Mouse (Mus musculus) heart, embryonic 16.5 days (tissue): ENCODE results near the gene Sptlc2. TPM values are rescaled to one million over a fixed set of nuclear protein-coding genes. Genes with fewer than 3 reads are reported as not detected.

Experiments
- ATAC-seq: fragments of 200-750 bp; cut with Nextera tagmentation; replicated peaks from 2 replicates; pipeline ENCODE4 v1.8.0; 2017; ENCODE audit warnings: moderate number of reproducible peaks; ENCODE audit not compliant: insufficient read depth, low FRiP score; ENCODE audit errors: extremely low read depth
- H3K27ac ChIP-seq: fragments of 300-500 bp; sonication (generic); 2 replicates; pipeline ENCODE4 v1.5.1; 2014; ENCODE audit warnings: mild to moderate bottlenecking, low read length, control low read depth, moderate library complexity
- H3K27me3 ChIP-seq: fragments of 300-500 bp; sonication (generic); 2 replicates; pipeline ENCODE4 v1.6.1; 2014; ENCODE audit warnings: low read length, mixed read lengths; ENCODE audit not compliant: control insufficient read depth, insufficient read depth
- H3K36me3 ChIP-seq: fragments of 300-500 bp; sonication (generic); 2 replicates; pipeline ENCODE4 v1.6.1; 2014; ENCODE audit not compliant: control insufficient read depth, insufficient read depth
- H3K4me1 ChIP-seq: fragments of 300-500 bp; sonication (generic); 2 replicates; pipeline ENCODE4 v1.6.1; 2014; ENCODE audit warnings: low read length, mixed read lengths; ENCODE audit not compliant: control insufficient read depth, insufficient read depth
- H3K4me2 ChIP-seq: fragments of 300-500 bp; sonication (generic); 2 replicates; pipeline ENCODE4 v1.6.1; 2014; ENCODE audit warnings: low read depth, mild to moderate bottlenecking, control low read depth, low read length
- H3K4me3 ChIP-seq: fragments of 300-500 bp; sonication (generic); 2 replicates; pipeline ENCODE4 v1.5.1; 2014; ENCODE audit warnings: mild to moderate bottlenecking, control low read depth, low read length
- H3K9ac ChIP-seq: fragments of 300-500 bp; sonication (generic); 2 replicates; pipeline ENCODE4 v1.6.1; 2014; ENCODE audit warnings: low read length, control low read depth
- H3K9me3 ChIP-seq: fragments of 300-500 bp; sonication (generic); replicated peaks from 2 replicates; pipeline ENCODE4 v1.6.1; 2016; ENCODE audit warnings: low read length; ENCODE audit not compliant: control insufficient read depth
- WGBS: fragments of 180-500 bp; shearing (Covaris S2); extraction: QIAGEN DNeasy Blood & Tissue Kit; methylation state at CpG from one replicate; pipeline ENCODE4 v1.1.7; 2014; 5-methylcytosine and 5-hydroxymethylcytosine counted together
- polyA plus RNA-seq: library from polyadenylated mRNA; unstranded; fragments of >200 nt; fragmentation: Nextera tagmentation; extraction: Ambion mirVana; gene quantifications from 2 replicates; pipeline ENCODE4 v1.2.1, GENCODE M21; 2015

The Sptlc2 gene
- polyA plus RNA-seq, 1 experiment from 2014 or later: 69.8 TPM

GRCm38 (mm10) chr12:87418921-87419320 lies 30.8 kb upstream of the Sptlc2 start:
- H3K27me3 ChIP-seq: no peaks in the 10 kb centered on the region

GRCm38 (mm10) chr12:87416690-87417089 lies 28.5 kb upstream of the Sptlc2 start:
- no peak for ATAC-seq
- H3K36me3 ChIP-seq: no peaks in the 10 kb centered on the region
- H3K9me3 ChIP-seq: no peaks in the 10 kb centered on the region
- H3K9ac ChIP-seq: no peak overlapping the region
- no peak overlapping the region for H3K4me2 ChIP-seq
- H3K27ac ChIP-seq: no peak overlapping the region
- H3K27me3 ChIP-seq: no peaks in the 10 kb centered on the region
- no peak overlapping the region for H3K4me3 ChIP-seq
- H3K4me1 ChIP-seq: peaks cover 4% of the 10 kb centered on the region
- 30% methylated on average over 7 of the region's 7 CpGs for WGBS

More at GRCm38 (mm10) chr12:87418921-87419320, 30.8 kb upstream of the Sptlc2 start:
- no peaks in the 10 kb centered on the region for H3K9me3 ChIP-seq
- H3K4me2 ChIP-seq: no peak overlapping the region
- H3K4me1 ChIP-seq: peaks cover 3% of the 10 kb centered on the region; the same call in 1 of the 2 replicates
- 70% methylated on average over 5 of the region's 5 CpGs for WGBS
- peaks cover 12% of the 10 kb centered on the region for H3K36me3 ChIP-seq
- no peak for ATAC-seq
- H3K4me3 ChIP-seq: no peak overlapping the region
- no peak overlapping the region for H3K9ac ChIP-seq
- H3K27ac ChIP-seq: no peak overlapping the region

- Histone ChIP-seq H3K27me3 (no peaks in the 10 kb centered on the region), H3K9me3 (no peaks in the 10 kb centered on the region), H3K27ac (no peak overlapping the region), H3K9ac (no peak overlapping the region), H3K4me1 (peaks cover 14% of the 10 kb centered on the region), H3K36me3 (no peaks in the 10 kb centered on the region), H3K4me3 (no peak overlapping the region), H3K4me2 (no peak overlapping the region)
- 67% methylated on average over 4 of the region's 4 CpGs for WGBS
- no peak for ATAC-seq
Observed at GRCm38 (mm10) chr12:87415358-87415757, 27.2 kb upstream of the Sptlc2 start.

- Histone ChIP-seq H3K4me2 (no peak overlapping the region), H3K4me1 (peaks cover 13% of the 10 kb centered on the region), H3K9ac (no peak overlapping the region), H3K27me3 (no peaks in the 10 kb centered on the region), H3K4me3 (no peak overlapping the region), H3K36me3 (no peaks in the 10 kb centered on the region), H3K27ac (no peak overlapping the region), H3K9me3 (no peaks in the 10 kb centered on the region)
- ATAC-seq: 0 out of 2 replicates have a peak, but pooled peaks have one; percentile 35
- WGBS: 12% methylated on average over 4 of the region's 4 CpGs
Observed at GRCm38 (mm10) chr12:87413179-87413790, 25.1 kb upstream of the Sptlc2 start.

GRCm38 (mm10) chr12:87410999-87411398 lies 22.8 kb upstream of the Sptlc2 start:
- 13% methylated on average over 7 of the region's 7 CpGs for WGBS
- Histone ChIP-seq H3K27me3 (no peaks in the 10 kb centered on the region), H3K9ac (no peak overlapping the region), H3K4me3 (peak overlapping the region; percentile 6; the same call in 1 of the 2 replicates), H3K36me3 (no peaks in the 10 kb centered on the region), H3K4me2 (peak overlapping the region; percentile 45), H3K4me1 (peaks cover 20% of the 10 kb centered on the region), H3K27ac (peak overlapping the region; percentile 23), H3K9me3 (no peaks in the 10 kb centered on the region)
- ATAC-seq: peak; percentile 33

GRCm38 (mm10) chr12:87409123-87409522 lies 21.0 kb upstream of the Sptlc2 start:
- Histone ChIP-seq H3K27me3 (no peaks in the 10 kb centered on the region), H3K4me1 (peaks cover 20% of the 10 kb centered on the region), H3K9ac (no peak overlapping the region), H3K9me3 (no peaks in the 10 kb centered on the region), H3K4me2 (no peak overlapping the region), H3K4me3 (no peak overlapping the region), H3K36me3 (no peaks in the 10 kb centered on the region), H3K27ac (no peak overlapping the region)
- ATAC-seq: no peak
- 87% methylated on average over 4 of the region's 4 CpGs for WGBS

- H3K9ac ChIP-seq: peak overlapping the region; percentile 30
- peak; percentile 47 for ATAC-seq
Observed at GRCm38 (mm10) chr12:87407869-87408605, 19.9 kb upstream of the Sptlc2 start.

GRCm38 (mm10) chr12:87405721-87406120 lies 17.6 kb upstream of the Sptlc2 start:
- no peak overlapping the region for H3K4me2 ChIP-seq
- no peaks in the 10 kb centered on the region for H3K9me3 ChIP-seq
- peaks cover 10% of the 10 kb centered on the region for H3K4me1 ChIP-seq
- 56% methylated on average over 3 of the region's 3 CpGs for WGBS
- no peak overlapping the region for H3K27ac ChIP-seq
- no peaks in the 10 kb centered on the region for H3K27me3 ChIP-seq
- H3K36me3 ChIP-seq: no peaks in the 10 kb centered on the region
- no peak overlapping the region for H3K9ac ChIP-seq
- no peak for ATAC-seq
- no peak overlapping the region for H3K4me3 ChIP-seq

More at GRCm38 (mm10) chr12:87407869-87408605, 19.9 kb upstream of the Sptlc2 start:
- H3K27ac ChIP-seq: peak overlapping the region; percentile 72
- no peaks in the 10 kb centered on the region for H3K9me3 ChIP-seq
- H3K27me3 ChIP-seq: no peaks in the 10 kb centered on the region
- no peaks in the 10 kb centered on the region for H3K36me3 ChIP-seq
- peak overlapping the region; percentile 30 for H3K4me3 ChIP-seq
- 15% methylated on average over 21 of the region's 21 CpGs for WGBS
- H3K4me1 ChIP-seq: peaks cover 20% of the 10 kb centered on the region
- H3K4me2 ChIP-seq: peak overlapping the region; percentile 57

GRCm38 (mm10) chr12:87405165-87405564 lies 17.0 kb upstream of the Sptlc2 start:
- H3K4me2 ChIP-seq: no peak overlapping the region
- WGBS: 78% methylated on average over 4 of the region's 4 CpGs

More at GRCm38 (mm10) chr12:87405165-87405564, 17.0 kb upstream of the Sptlc2 start:
- ATAC-seq: no peak
- no peaks in the 10 kb centered on the region for H3K9me3 ChIP-seq
- no peak overlapping the region for H3K9ac ChIP-seq
- H3K27ac ChIP-seq: no peak overlapping the region
- H3K36me3 ChIP-seq: no peaks in the 10 kb centered on the region
- peaks cover 10% of the 10 kb centered on the region for H3K4me1 ChIP-seq
- no peaks in the 10 kb centered on the region for H3K27me3 ChIP-seq
- H3K4me3 ChIP-seq: no peak overlapping the region
